Mouse (Mus musculus): ENCODE results near the gene Tmx2. TPM values are rescaled to one million over a fixed set of nuclear protein-coding genes. Genes with fewer than 3 reads are reported as not detected.
A peak's percentile ranks its signal among the peaks of the same experiment; 100 is the strongest.

Gene Tmx2
- polyA plus RNA-seq, 1 experiment from 2014 or later, result 189 TPM

GRCm38 (mm10) chr2:84721182-84721581, 42.2 kb upstream of the Tmx2 start:
- ATAC-seq (replicated peaks; ENCODE audit: low FRiP score, low read depth) (no peak), DNase-seq (ENCODE audit: low spot score) (no peak)
- H3K4me2 ChIP-seq (ENCODE audit: low read length), result no peak overlapping the region
- no peaks in the 10 kb centered on the region for H3K27me3 ChIP-seq (ENCODE audit: insufficient read depth, low read length)
- no peaks in the 10 kb centered on the region for H3K9me3 ChIP-seq (replicated peaks; ENCODE audit: low read length)
- H3K4me3 ChIP-seq (replicated peaks; ENCODE audit: low read depth, low read length), result no peak overlapping the region
- TF ChIP-seq CTCF (IDR thresholded peaks at IDR 0.05; ENCODE audit: low read depth), result no peak
- WGBS, result 65% methylated on average over 3 of the region's 3 CpGs
- H3K9ac ChIP-seq (ENCODE audit: low read depth, low read length), result no peak overlapping the region
- H3K27ac ChIP-seq, result no peak overlapping the region
- 0 out of 2 replicates have a peak, but pooled peaks cover 1% of the 10 kb centered on the region for H3K4me1 ChIP-seq (replicated peaks; ENCODE audit: insufficient read depth, low read length)
- peaks cover 16% of the 10 kb centered on the region for H3K36me3 ChIP-seq (ENCODE audit: insufficient read depth, low read length)

DNA sequence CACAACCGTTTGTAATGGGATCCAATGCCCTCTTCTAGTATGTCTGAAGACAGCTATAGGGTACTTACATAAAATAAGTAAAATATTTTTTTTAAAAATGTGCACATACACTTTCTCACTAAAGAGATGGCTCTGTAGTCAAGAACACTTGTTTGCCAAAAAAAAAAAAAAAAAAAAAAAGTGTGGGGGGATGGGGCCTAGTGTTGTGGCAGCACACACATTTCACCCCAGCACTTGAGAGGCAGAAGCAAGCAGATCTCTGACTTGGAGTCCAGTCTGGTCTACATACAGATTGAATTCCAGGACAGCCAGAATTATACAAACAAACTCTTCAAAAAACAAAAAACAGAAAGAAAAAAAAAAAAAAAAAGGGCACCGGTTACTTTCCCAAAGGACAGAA, 41.8 kb upstream of the Tmx2 start:
- 87% methylated on average over 2 of the region's 2 CpGs for WGBS
- DNase-seq (ENCODE audit: low spot score), result no peak

DNA sequence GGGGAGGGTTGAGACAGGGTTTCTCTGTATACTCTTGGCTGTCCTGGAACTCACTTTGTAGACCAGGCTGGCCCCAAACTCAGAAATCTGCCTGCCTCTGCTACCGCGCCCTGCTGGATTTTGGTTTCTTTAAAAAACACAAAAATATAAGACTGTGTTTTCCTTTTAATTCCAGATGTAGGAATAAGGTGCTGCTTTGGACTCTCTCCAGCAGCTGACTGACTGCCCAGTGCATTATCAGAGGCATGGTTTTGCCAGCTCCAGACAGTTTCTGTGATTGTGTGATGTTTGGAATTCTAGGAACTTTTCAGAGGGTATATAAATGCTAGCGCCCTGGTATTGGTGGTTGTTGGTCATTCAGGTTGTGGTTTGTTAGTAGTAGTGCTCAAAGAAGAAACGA, 38.4 kb upstream of the Tmx2 start:
- Histone ChIP-seq H3K4me1 (replicated peaks; ENCODE audit: insufficient read depth, low read length) (peaks cover 4% of the 10 kb centered on the region; the same call in 1 of the 2 replicates), H3K9ac (ENCODE audit: low read depth, low read length) (no peak overlapping the region), H3K9me3 (replicated peaks; ENCODE audit: low read length) (no peaks in the 10 kb centered on the region), H3K36me3 (ENCODE audit: insufficient read depth, low read length) (peaks cover 4% of the 10 kb centered on the region; the same call in 1 of the 2 replicates), H3K27me3 (ENCODE audit: insufficient read depth, low read length) (no peaks in the 10 kb centered on the region), H3K27ac (no peak overlapping the region), H3K4me2 (ENCODE audit: low read length) (no peak overlapping the region), H3K4me3 (replicated peaks; ENCODE audit: low read depth, low read length) (no peak overlapping the region)
- ATAC-seq (replicated peaks; ENCODE audit: low FRiP score, low read depth) (no peak), DNase-seq (ENCODE audit: low spot score) (no peak)
- TF ChIP-seq CTCF (IDR thresholded peaks at IDR 0.05; ENCODE audit: low read depth), result no peak
- 98% methylated on average over 4 of the region's 4 CpGs for WGBS

More for the DNA sequence above, 41.8 kb upstream of the Tmx2 start:
- no peaks in the 10 kb centered on the region for H3K27me3 ChIP-seq (ENCODE audit: insufficient read depth, low read length)
- no peak overlapping the region for H3K4me2 ChIP-seq (ENCODE audit: low read length)
- no peaks in the 10 kb centered on the region for H3K9me3 ChIP-seq (replicated peaks; ENCODE audit: low read length)
- no peak overlapping the region for H3K27ac ChIP-seq
- no peak overlapping the region for H3K9ac ChIP-seq (ENCODE audit: low read depth, low read length)
- H3K4me3 ChIP-seq (replicated peaks; ENCODE audit: low read depth, low read length), result no peak overlapping the region
- ATAC-seq (replicated peaks; ENCODE audit: low FRiP score, low read depth), result no peak
- no peaks in the 10 kb centered on the region for H3K4me1 ChIP-seq (replicated peaks; ENCODE audit: insufficient read depth, low read length)
- peaks cover 16% of the 10 kb centered on the region for H3K36me3 ChIP-seq (ENCODE audit: insufficient read depth, low read length)
- no peak for TF ChIP-seq CTCF (IDR thresholded peaks at IDR 0.05; ENCODE audit: low read depth)

- DNase-seq (ENCODE audit: low spot score) (no peak), ATAC-seq (replicated peaks; ENCODE audit: low FRiP score, low read depth) (no peak)
- WGBS, result 27% methylated on average over 9 of the region's 9 CpGs
- peak overlapping the region; percentile 98 for H3K27ac ChIP-seq
- no peaks in the 10 kb centered on the region for H3K27me3 ChIP-seq (ENCODE audit: insufficient read depth, low read length)
- peak overlapping the region; percentile 98 for H3K4me3 ChIP-seq (replicated peaks; ENCODE audit: low read depth, low read length)
- peak overlapping the region; percentile 67 for H3K4me2 ChIP-seq (ENCODE audit: low read length)
- H3K9me3 ChIP-seq (replicated peaks; ENCODE audit: low read length), result no peaks in the 10 kb centered on the region
- peaks cover 4% of the 10 kb centered on the region; the same call in 1 of the 2 replicates for H3K4me1 ChIP-seq (replicated peaks; ENCODE audit: insufficient read depth, low read length)
- no peak for TF ChIP-seq CTCF (IDR thresholded peaks at IDR 0.05; ENCODE audit: low read depth)
- H3K36me3 ChIP-seq (ENCODE audit: insufficient read depth, low read length), result no peaks in the 10 kb centered on the region
- peak overlapping the region; percentile 48 for H3K9ac ChIP-seq (ENCODE audit: low read depth, low read length)
These were observed 37.7 kb upstream of the Tmx2 start for GRCm38 (mm10) chr2:84716423-84717355.

DNA sequence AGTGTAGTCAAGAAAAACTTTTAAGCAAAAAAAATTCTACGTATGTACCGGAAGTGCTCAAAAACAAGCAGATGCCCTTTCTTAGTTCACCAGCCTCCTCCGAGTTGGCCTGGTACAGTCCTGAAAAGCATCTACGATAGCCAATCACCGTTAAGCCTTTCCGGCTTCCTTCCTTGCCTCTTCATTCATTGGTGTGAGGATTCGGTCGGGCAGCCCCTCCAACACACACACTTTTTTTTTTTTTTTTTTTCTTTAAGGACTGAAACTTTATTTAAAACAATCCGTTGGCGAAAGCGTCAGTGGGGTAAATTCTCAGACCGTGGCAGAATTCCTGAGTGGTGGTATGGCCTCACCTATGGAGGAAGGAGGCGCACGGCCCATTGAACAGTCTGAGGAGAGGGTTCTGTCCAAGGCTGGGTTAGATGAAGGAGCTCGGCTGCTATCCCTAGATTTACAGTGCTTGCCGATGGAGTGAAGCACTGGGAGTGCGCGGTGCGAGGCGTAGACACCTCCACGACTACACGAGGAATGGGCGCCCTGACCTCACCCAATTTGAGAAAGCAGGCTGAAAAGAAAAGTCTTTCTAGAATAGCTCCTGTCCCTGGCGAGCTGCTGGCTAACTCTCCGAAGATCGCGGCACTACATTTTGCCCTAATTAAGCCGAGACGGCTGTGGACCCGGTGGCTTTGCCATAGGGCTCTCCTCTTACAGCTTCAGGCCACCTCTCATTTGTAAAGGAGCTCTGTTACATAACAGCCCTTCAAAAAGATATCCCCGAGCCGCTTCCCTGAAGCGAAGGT, 36.8 kb upstream of the Tmx2 start:
- Histone ChIP-seq H3K9me3 (replicated peaks; ENCODE audit: low read length) (no peaks in the 10 kb centered on the region), H3K4me3 (replicated peaks; ENCODE audit: low read depth, low read length) (peak overlapping the region; percentile 98), H3K4me2 (ENCODE audit: low read length) (peak overlapping the region; percentile 67), H3K4me1 (replicated peaks; ENCODE audit: insufficient read depth, low read length) (peaks cover 4% of the 10 kb centered on the region; the same call in 1 of the 2 replicates), H3K36me3 (ENCODE audit: insufficient read depth, low read length) (0 out of 2 replicates have a peak, but pooled peaks cover under 1% of the 10 kb centered on the region), H3K27ac (peak overlapping the region; percentile 98), H3K27me3 (ENCODE audit: insufficient read depth, low read length) (no peaks in the 10 kb centered on the region), H3K9ac (ENCODE audit: low read depth, low read length) (peak overlapping the region; percentile 48)
- under 1% methylated on average over 33 of the region's 33 CpGs for WGBS
- DNase-seq (ENCODE audit: low spot score) (peak; percentile 99), ATAC-seq (replicated peaks; ENCODE audit: low FRiP score, low read depth) (peak; percentile 95)
- TF ChIP-seq CTCF (IDR thresholded peaks at IDR 0.05; ENCODE audit: low read depth), result no peak
